Mouse (Mus musculus) cerebellum, postnatal 14 days (tissue): ENCODE results near the gene Wfdc13.
"Not testable (repeated sequence)": the region's sequence is repeated elsewhere in the genome, so short reads cannot be mapped to it uniquely, and the experiment has no call there.

ENCODE experiments used
- DNase-seq, 2 experiments: peaks; one replicate each; pipeline ENCODE4 v3.0.0; 2021; ENCODE audit warnings: mixed read lengths in 2 of 2

Gene Wfdc13

GRCm38 (mm10) chr2:164716194-164716786, 31.4 kb downstream of the Wfdc13 start:
- DNase-seq: not testable (repeated sequence)

- DNase-seq: no peak
These were observed 38.4 kb downstream of the Wfdc13 start for GRCm38 (mm10) chr2:164723276-164723675.

- DNase-seq: peak; percentile 75 to 83
These were observed 41.1 kb downstream of the Wfdc13 start for GRCm38 (mm10) chr2:164725895-164726619.

- DNase-seq: no peak
These were observed 46.8 kb downstream of the Wfdc13 start for GRCm38 (mm10) chr2:164731719-164732118.

GRCm38 (mm10) chr2:164733259-164733658, 48.4 kb downstream of the Wfdc13 start:
- no peak for DNase-seq

GRCm38 (mm10) chr2:164734839-164735238, 49.9 kb downstream of the Wfdc13 start:
- DNase-seq: no peak

- no peak for DNase-seq
These were observed 50.5 kb downstream of the Wfdc13 start for GRCm38 (mm10) chr2:164735446-164735845.
